Mouse (Mus musculus) kidney, adult 18-20 months (tissue): ENCODE results near the gene Morc3.

Experiments
- DNase-seq: peaks from one replicate; pipeline ENCODE4 v3.0.0; 2021

The Morc3 gene

GRCm38 (mm10) chr16:93923788-93924187 is 91.9 kb downstream of the Morc3 start:
- no peak for DNase-seq
